Mouse (Mus musculus) MEL (cell line): ENCODE results near the gene Nexn.
A peak's percentile ranks its signal among the peaks of the same experiment; 100 is the strongest.

Experiments used
- CHD1 ChIP-seq: IDR thresholded peaks from 2 replicates; pipeline ENCODE4 v1.6.1; 2012; ENCODE audit warnings: low read depth, mild to moderate bottlenecking, inconsistent platforms, low read length, improper control_type of control experiment
- CTCF ChIP-seq, 3 experiments: IDR thresholded peaks in 2 of 3; conservative IDR thresholded peaks in 1 of 3; 2 replicates each; pipeline ENCODE4 v1.5.1; 2011 to 2012; ENCODE audit warnings: low read length in 3 of 3, low read depth in 2 of 3, mild to moderate bottlenecking in 2 of 3, improper control_type of control experiment in 1 of 3, inconsistent platforms in 1 of 3, mixed read lengths in 1 of 3, moderate library complexity in 1 of 3; ENCODE audit not compliant: control insufficient read depth in 1 of 3, insufficient read depth in 1 of 3, poor library complexity in 1 of 3, severe bottlenecking in 1 of 3
- EP300 ChIP-seq, 2 experiments: IDR thresholded peaks; 2 replicates each; pipeline ENCODE4 v1.6.1; 2011; ENCODE audit warnings: improper control_type of control experiment in 2 of 2, low read length in 2 of 2, low read depth in 1 of 2, mild to moderate bottlenecking in 1 of 2
- ETS1 ChIP-seq: IDR thresholded peaks from 2 replicates; pipeline ENCODE4 v1.6.1; 2012; ENCODE audit warnings: low read depth, mild to moderate bottlenecking, inconsistent platforms, low read length, improper control_type of control experiment, moderate library complexity
- MAX ChIP-seq: IDR thresholded peaks from 2 replicates; pipeline ENCODE4 v1.6.1; 2011; ENCODE audit warnings: low read length, improper control_type of control experiment
- POLR2A ChIP-seq, 2 experiments: IDR thresholded peaks; 2 replicates each; pipeline ENCODE4 v1.6.1; 2011 to 2012; ENCODE audit warnings: low read length in 2 of 2, mild to moderate bottlenecking in 2 of 2, control low read depth in 1 of 2, improper control_type of control experiment in 1 of 2, low read depth in 1 of 2, moderate library complexity in 1 of 2; ENCODE audit not compliant: control insufficient read depth in 1 of 2, insufficient read depth in 1 of 2, poor library complexity in 1 of 2
- POLR2AphosphoS5 ChIP-seq: IDR thresholded peaks from 2 replicates; pipeline ENCODE4 v1.6.1; 2012; ENCODE audit warnings: low read depth, borderline replicate concordance, mild to moderate bottlenecking, inconsistent platforms, low read length, moderate library complexity, mixed read lengths
- RCOR1 ChIP-seq: IDR thresholded peaks from 2 replicates; pipeline ENCODE4 v1.6.1; 2012; ENCODE audit warnings: low read depth, mild to moderate bottlenecking, inconsistent platforms, low read length, improper control_type of control experiment
- SIN3A ChIP-seq: IDR thresholded peaks from 2 replicates; pipeline ENCODE4 v1.6.1; 2012; ENCODE audit warnings: low read length, improper control_type of control experiment, inconsistent platforms
- SMC3 ChIP-seq: IDR thresholded peaks from 2 replicates; pipeline ENCODE4 v1.6.1; 2011; ENCODE audit warnings: low read depth, low read length, improper control_type of control experiment
- TAL1 ChIP-seq: IDR thresholded peaks from 2 replicates; pipeline ENCODE4 v1.6.1; 2012; ENCODE audit warnings: mild to moderate bottlenecking, inconsistent platforms, low read length, moderate library complexity, mixed read lengths
- USF1 ChIP-seq: IDR thresholded peaks from 2 replicates; pipeline ENCODE4 v1.6.1; 2014; ENCODE audit warnings: low read depth, mild to moderate bottlenecking, inconsistent platforms, low read length, improper control_type of control experiment, moderate library complexity

GRCm38 (mm10) chr3:152261436-152261835, 4.7 kb downstream of the Nexn start:
- TF ChIP-seq MAX (peak; percentile 89), CTCF (IDR thresholded peaks at IDR 0.05 in 2 of 3, conservative IDR thresholded peaks at IDR 0.05 in 1 of 3; ENCODE audit: control insufficient read depth in 1 of 3, insufficient read depth in 1 of 3, low read depth in 2 of 3, low read length in 3 of 3, poor library complexity in 1 of 3, severe bottlenecking in 1 of 3) (no peak), POLR2A (IDR thresholded peaks at IDR 0.05; ENCODE audit: control insufficient read depth in 1 of 2, insufficient read depth in 1 of 2, low read depth in 1 of 2, low read length in 2 of 2, poor library complexity in 1 of 2) (no peak), EP300 (IDR thresholded peaks at IDR 0.05; ENCODE audit: low read depth in 1 of 2, low read length in 2 of 2) (no peak), RCOR1 (no peak), CHD1 (no peak), SIN3A (no peak), TAL1 (no peak), SMC3 (no peak), USF1 (peak; percentile 26; the same call in 1 of the 2 replicates), POLR2AphosphoS5 (no peak), ETS1 (0 out of 2 replicates have a peak, but pooled peaks have one; percentile 24)
